Mouse (Mus musculus): ENCODE measurements around the gene Gm4922. TPM values are rescaled to one million over a fixed set of nuclear protein-coding genes. Genes with fewer than 3 reads are reported as not detected.

Gene Gm4922
- polyA plus RNA-seq, 1 experiment from 2014 or later = not detected

- Histone ChIP-seq H3K9me3 (ENCODE audit: control insufficient read depth, low read length) (no peaks in the 10 kb centered on the region), H3K9ac (ENCODE audit: low read length) (no peak overlapping the region), H3K4me1 (ENCODE audit: control insufficient read depth in 2 of 2, insufficient read depth in 2 of 2, low read length in 2 of 2) (no peaks in the 10 kb centered on the region), H3K4me3 (ENCODE audit: control insufficient read depth in 1 of 2, insufficient read depth in 1 of 2, low read depth in 1 of 2, low read length in 2 of 2) (no peak overlapping the region), H3K36me3 (ENCODE audit: control insufficient read depth, insufficient read depth, low read length) (no peaks in the 10 kb centered on the region), H3K27ac (replicated peaks in 1 of 2; ENCODE audit: control insufficient read depth in 1 of 2, insufficient read depth in 1 of 2, low read depth in 2 of 2, low read length in 2 of 2) (no peak overlapping the region), H3K4me2 (ENCODE audit: low read length) (no peak overlapping the region), H3K27me3 (ENCODE audit: control insufficient read depth, insufficient read depth, low read length) (no peaks in the 10 kb centered on the region)
- ATAC-seq (ENCODE audit: insufficient number of reproducible peaks, insufficient read depth, low FRiP score, low read depth) = no peak
- 62% methylated on average over 4 of the region's 4 CpGs for WGBS
Measured at GRCm38 (mm10) chr10:18750057-18750456, 36.5 kb downstream of the Gm4922 start.

- Histone ChIP-seq H3K4me3 (ENCODE audit: control insufficient read depth in 1 of 2, insufficient read depth in 1 of 2, low read depth in 1 of 2, low read length in 2 of 2) (peak within 1 kb of the TSS; percentile 57 to 58), H3K27me3 (ENCODE audit: control insufficient read depth, insufficient read depth, low read length) (no peaks in the 10 kb centered on the region; the same call in 1 of the 2 replicates), H3K36me3 (ENCODE audit: control insufficient read depth, insufficient read depth, low read length) (no peaks in the 10 kb centered on the region), H3K4me1 (ENCODE audit: control insufficient read depth in 2 of 2, insufficient read depth in 2 of 2, low read length in 2 of 2) (peaks cover 0 to 3% of the 10 kb centered on the region in 2 experiments; a peak in 1 of 4 replicates), H3K9ac (ENCODE audit: low read length) (peak within 1 kb of the TSS; percentile 68), H3K27ac (replicated peaks in 1 of 2; ENCODE audit: control insufficient read depth in 1 of 2, insufficient read depth in 1 of 2, low read depth in 2 of 2, low read length in 2 of 2) (no peak within 1 kb of the TSS), H3K9me3 (ENCODE audit: control insufficient read depth, low read length) (no peaks in the 10 kb centered on the region), H3K4me2 (ENCODE audit: low read length) (peak within 1 kb of the TSS; percentile 89)
- WGBS = 3% methylated on average over 50 of the region's 50 CpGs
- ATAC-seq (ENCODE audit: insufficient number of reproducible peaks, insufficient read depth, low FRiP score, low read depth) = peak; percentile 61; the same call in 1 of the 2 replicates
Measured at GRCm38 (mm10) chr10:18743286-18744142, 43.1 kb downstream of the Gm4922 start, which contains the start of gene Arfgef3. Gene Arfgef3 (minus strand): TSS chr10:18743949.

- no peaks in the 10 kb centered on the region for H3K36me3 ChIP-seq (ENCODE audit: control insufficient read depth, insufficient read depth, low read length)
- 87% methylated on average over 6 of the region's 6 CpGs for WGBS
- no peak overlapping the region for H3K4me2 ChIP-seq (ENCODE audit: low read length)
- no peak overlapping the region for H3K27ac ChIP-seq (replicated peaks in 1 of 2; ENCODE audit: control insufficient read depth in 1 of 2, insufficient read depth in 1 of 2, low read depth in 2 of 2, low read length in 2 of 2)
- no peak for ATAC-seq (ENCODE audit: insufficient number of reproducible peaks, insufficient read depth, low FRiP score, low read depth)
- no peak overlapping the region for H3K9ac ChIP-seq (ENCODE audit: low read length)
- H3K27me3 ChIP-seq (ENCODE audit: control insufficient read depth, insufficient read depth, low read length) = no peaks in the 10 kb centered on the region; the same call in 1 of the 2 replicates
- H3K9me3 ChIP-seq (ENCODE audit: control insufficient read depth, low read length) = no peaks in the 10 kb centered on the region
- no peak overlapping the region for H3K4me3 ChIP-seq (ENCODE audit: control insufficient read depth in 1 of 2, insufficient read depth in 1 of 2, low read depth in 1 of 2, low read length in 2 of 2)
- peaks cover 0 to 3% of the 10 kb centered on the region in 2 experiments; a peak in 1 of 4 replicates for H3K4me1 ChIP-seq (ENCODE audit: control insufficient read depth in 2 of 2, insufficient read depth in 2 of 2, low read length in 2 of 2)
Measured at GRCm38 (mm10) chr10:18742086-18742485, 44.5 kb downstream of the Gm4922 start.

GRCm38 (mm10) chr10:18741024-18741423, 45.6 kb downstream of the Gm4922 start:
- no peak for ATAC-seq (ENCODE audit: insufficient number of reproducible peaks, insufficient read depth, low FRiP score, low read depth)
- no peak overlapping the region for H3K9ac ChIP-seq (ENCODE audit: low read length)
- H3K4me2 ChIP-seq (ENCODE audit: low read length) = no peak overlapping the region
- H3K9me3 ChIP-seq (ENCODE audit: control insufficient read depth, low read length) = no peaks in the 10 kb centered on the region
- peaks cover 0 to 3% of the 10 kb centered on the region in 2 experiments; a peak in 1 of 4 replicates for H3K4me1 ChIP-seq (ENCODE audit: control insufficient read depth in 2 of 2, insufficient read depth in 2 of 2, low read length in 2 of 2)
- no peaks in the 10 kb centered on the region for H3K36me3 ChIP-seq (ENCODE audit: control insufficient read depth, insufficient read depth, low read length)
- no peaks in the 10 kb centered on the region; the same call in 1 of the 2 replicates for H3K27me3 ChIP-seq (ENCODE audit: control insufficient read depth, insufficient read depth, low read length)
- no peak overlapping the region for H3K4me3 ChIP-seq (ENCODE audit: control insufficient read depth in 1 of 2, insufficient read depth in 1 of 2, low read depth in 1 of 2, low read length in 2 of 2)
- WGBS = 81% methylated on average over 8 of the region's 8 CpGs
- no peak overlapping the region for H3K27ac ChIP-seq (replicated peaks in 1 of 2; ENCODE audit: control insufficient read depth in 1 of 2, insufficient read depth in 1 of 2, low read depth in 2 of 2, low read length in 2 of 2)

Other genes starting within 250 kb of the Gm4922 start
- gene Hebp2, start 240.7 kb downstream of the Gm4922 start, polyA plus RNA-seq (2014; fragmentation: Nextera tagmentation; extraction: Ambion mirVana) = 13.8 and 16.9 TPM in 2 replicates
- 0.42 and 0.57 TPM in 2 replicates for gene Arfgef3, start 42.8 kb downstream of the Gm4922 start, polyA plus RNA-seq (2014; fragmentation: Nextera tagmentation; extraction: Ambion mirVana)
- 162 and 170 TPM in 2 replicates for gene Perp, start 58.2 kb upstream of the Gm4922 start, polyA plus RNA-seq (2014; fragmentation: Nextera tagmentation; extraction: Ambion mirVana)
- gene Tnfaip3, start 228.9 kb upstream of the Gm4922 start, polyA plus RNA-seq (2014; fragmentation: Nextera tagmentation; extraction: Ambion mirVana) = 2.1 and 2.6 TPM in 2 replicates